Mouse (Mus musculus): ENCODE measurements around the gene Hmox1. TPM values are rescaled to one million over a fixed set of nuclear protein-coding genes. Genes with fewer than 3 reads are reported as not detected.

Hmox1 gene
- polyA plus RNA-seq, 1 experiment from 2014 or later = 16.0 TPM

DNA sequence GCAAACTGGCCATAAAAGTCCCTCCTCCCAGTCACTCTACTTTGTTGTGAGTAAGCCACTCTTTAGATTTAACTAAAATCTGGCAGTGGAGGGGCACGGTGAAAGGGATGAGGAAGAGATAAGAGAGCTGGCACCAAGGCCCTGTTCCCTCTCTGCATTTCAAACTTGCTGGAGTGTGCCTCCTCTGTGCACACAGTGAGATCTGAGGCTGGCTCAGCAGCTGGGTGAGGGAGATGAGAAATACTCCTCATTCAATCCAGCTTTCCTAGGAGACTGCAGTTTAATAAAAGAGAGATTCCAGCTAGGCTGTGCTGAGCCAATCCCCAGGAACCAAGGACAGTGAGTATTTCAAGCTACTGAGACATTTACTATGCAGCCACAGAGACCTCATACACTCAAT, 42.3 kb downstream of the Hmox1 start:
- peaks cover 13% of the 10 kb centered on the region; the same call in 1 of the 2 replicates for H3K4me1 ChIP-seq (replicated peaks)
- no peak overlapping the region for H3K4me2 ChIP-seq
- no peak overlapping the region for H3K4me3 ChIP-seq
- ATAC-seq (ENCODE audit: low read depth) = peak; percentile 62
- H3K27ac ChIP-seq (replicated peaks) = no peak overlapping the region
- H3K36me3 ChIP-seq = no peaks in the 10 kb centered on the region
- WGBS = 28% methylated on average over 1 of the region's 1 CpGs
- H3K9ac ChIP-seq = 0 out of 2 replicates have a peak overlapping the region, but pooled peaks have one; percentile 22
- no peaks in the 10 kb centered on the region for H3K9me3 ChIP-seq
- H3K27me3 ChIP-seq = no peaks in the 10 kb centered on the region

GRCm38 (mm10) chr8:75136256-75136655, 42.8 kb downstream of the Hmox1 start:
- no peak overlapping the region for H3K9ac ChIP-seq
- H3K4me3 ChIP-seq = no peak overlapping the region
- H3K27ac ChIP-seq (replicated peaks) = no peak overlapping the region
- H3K4me1 ChIP-seq (replicated peaks) = peaks cover 13% of the 10 kb centered on the region; the same call in 1 of the 2 replicates
- 80% methylated on average over 2 of the region's 2 CpGs for WGBS
- no peaks in the 10 kb centered on the region for H3K36me3 ChIP-seq
- no peak for ATAC-seq (ENCODE audit: low read depth)
- no peaks in the 10 kb centered on the region for H3K9me3 ChIP-seq
- H3K27me3 ChIP-seq = no peaks in the 10 kb centered on the region
- H3K4me2 ChIP-seq = no peak overlapping the region

- Histone ChIP-seq H3K9ac (no peak overlapping the region), H3K4me1 (replicated peaks) (peaks cover 13% of the 10 kb centered on the region; the same call in 1 of the 2 replicates), H3K4me2 (no peak overlapping the region), H3K27ac (replicated peaks) (no peak overlapping the region), H3K36me3 (no peaks in the 10 kb centered on the region), H3K27me3 (no peaks in the 10 kb centered on the region), H3K9me3 (no peaks in the 10 kb centered on the region), H3K4me3 (no peak overlapping the region)
- ATAC-seq (ENCODE audit: low read depth) = no peak
- WGBS = 58% methylated on average over 3 of the region's 3 CpGs
Measured at GRCm38 (mm10) chr8:75137536-75137935, 44.1 kb downstream of the Hmox1 start.

Other genes starting within 250 kb of the Hmox1 start
- not detected in 2 replicates for gene Isx, start 220.4 kb upstream of the Hmox1 start, polyA plus RNA-seq (2015; fragmentation: Nextera tagmentation; extraction: Ambion mirVana)
- gene Hmgxb4, start 100.3 kb upstream of the Hmox1 start, polyA plus RNA-seq (2015; fragmentation: Nextera tagmentation; extraction: Ambion mirVana) = 32.2 and 35.7 TPM in 2 replicates
- gene Tom1, start 59.9 kb upstream of the Hmox1 start, polyA plus RNA-seq (2015; fragmentation: Nextera tagmentation; extraction: Ambion mirVana) = 28.9 and 36.4 TPM in 2 replicates
- 33.4 and 42.1 TPM in 2 replicates for gene Mcm5, start 15.9 kb downstream of the Hmox1 start, polyA plus RNA-seq (2015; fragmentation: Nextera tagmentation; extraction: Ambion mirVana)
- 1.8 and 2.0 TPM in 2 replicates for gene Rasd2, start 120.3 kb downstream of the Hmox1 start, polyA plus RNA-seq (2015; fragmentation: Nextera tagmentation; extraction: Ambion mirVana)